23 mouse cellular contexts compared by ENCODE assay signal in genomic region chr14:120469126-120469790, GRCm38 (mm10). TPM values are rescaled to one million over a fixed set of nuclear protein-coding genes. Genes with fewer than 3 reads are reported as not detected.
DNase-seq lines count a peak whose midpoint lies in the region; ATAC-seq lines count a peak whose summit lies in the region.
"Had no signal": no experiment of that assay in that cellular context is flagged by ENCODE, and none has a peak within 500 bp of the region (broad histone marks: within the 10 kb centered on the region; RNA-seq: fewer than 3 reads in every experiment).

No protein-coding gene starts in this region.

- no peaks in the 10 kb centered on the region for H3K4me1 ChIP-seq in heart, embryonic 10.5 days
- H3K4me1 ChIP-seq in kidney, embryonic 15.5 days, result peaks cover 4% of the 10 kb centered on the region; the same call in 1 of the 2 replicates
- H3K4me1 ChIP-seq in forebrain, embryonic 15.5 days, result no peaks in the 10 kb centered on the region
- H3K4me1 ChIP-seq in midbrain, embryonic 10.5 days, result no peaks in the 10 kb centered on the region
- H3K4me1 ChIP-seq: embryonic facial prominence, embryonic 15.5 days; heart, embryonic 13.5 days; midbrain, embryonic 12.5 days had no signal

- H3K4me3 ChIP-seq in heart, embryonic 10.5 days, result no peak overlapping the region
- no peak overlapping the region for H3K4me3 ChIP-seq in kidney, embryonic 15.5 days (replicated peaks)
- H3K4me3 ChIP-seq in forebrain, embryonic 15.5 days, result no peak overlapping the region
- no peak overlapping the region for H3K4me3 ChIP-seq in midbrain, embryonic 10.5 days
- H3K4me3 ChIP-seq: embryonic facial prominence, embryonic 15.5 days; heart, embryonic 13.5 days; midbrain, embryonic 12.5 days had no signal

- H3K36me3 ChIP-seq in heart, embryonic 10.5 days, result no peaks in the 10 kb centered on the region
- no peaks in the 10 kb centered on the region for H3K36me3 ChIP-seq in kidney, embryonic 15.5 days
- H3K36me3 ChIP-seq in forebrain, embryonic 15.5 days, result no peaks in the 10 kb centered on the region
- no peaks in the 10 kb centered on the region for H3K36me3 ChIP-seq in midbrain, embryonic 10.5 days
- H3K36me3 ChIP-seq: embryonic facial prominence, embryonic 15.5 days; heart, embryonic 13.5 days; midbrain, embryonic 12.5 days had no signal

- 83% methylated on average over 14 of the region's 14 CpGs for WGBS in heart, embryonic 10.5 days
- 73% methylated on average over 14 of the region's 14 CpGs for WGBS in kidney, embryonic 15.5 days
- 87% methylated on average over 14 of the region's 14 CpGs for WGBS in forebrain, embryonic 15.5 days
- WGBS in midbrain, embryonic 10.5 days, result 90% methylated on average over 14 of the region's 14 CpGs

- H3K4me2 ChIP-seq in kidney, embryonic 15.5 days, result no peak overlapping the region
- H3K4me2 ChIP-seq in forebrain, embryonic 15.5 days (replicated peaks), result no peak overlapping the region
- H3K4me2 ChIP-seq: embryonic facial prominence, embryonic 15.5 days; heart, embryonic 13.5 days; liver, embryonic 11.5 days; midbrain, embryonic 12.5 days had no signal

- ATAC-seq in kidney, embryonic 15.5 days (replicated peaks; ENCODE audit: low FRiP score), result no peak
- no peak for ATAC-seq in forebrain, embryonic 15.5 days (replicated peaks)
- ATAC-seq: activated CD4-positive, CD25-positive, alpha-beta regulatory T cell, adult 4 months; forebrain, embryonic 14.5 days; hindbrain, postnatal 0 days; intestine, embryonic 16.5 days had no signal

- H3K27me3 ChIP-seq in heart, embryonic 10.5 days (ENCODE audit: insufficient read depth, poor library complexity, severe bottlenecking), result no peaks in the 10 kb centered on the region
- H3K27me3 ChIP-seq in kidney, embryonic 15.5 days, result no peaks in the 10 kb centered on the region
- no peaks in the 10 kb centered on the region for H3K27me3 ChIP-seq in forebrain, embryonic 15.5 days
- H3K27me3 ChIP-seq in midbrain, embryonic 10.5 days (ENCODE audit: low read depth, poor library complexity, severe bottlenecking), result no peaks in the 10 kb centered on the region
- H3K27me3 ChIP-seq: embryonic facial prominence, embryonic 15.5 days; heart, embryonic 13.5 days; midbrain, embryonic 12.5 days had no signal

- H3K27ac ChIP-seq in heart, embryonic 10.5 days, result no peak overlapping the region
- H3K27ac ChIP-seq in kidney, embryonic 15.5 days, result no peak overlapping the region
- H3K27ac ChIP-seq in forebrain, embryonic 15.5 days (replicated peaks), result no peak overlapping the region
- no peak overlapping the region for H3K27ac ChIP-seq in midbrain, embryonic 10.5 days (replicated peaks)
- H3K27ac ChIP-seq: embryonic facial prominence, embryonic 15.5 days; heart, embryonic 13.5 days; hindbrain, postnatal 0 days; midbrain, embryonic 12.5 days had no signal

- H3K9ac ChIP-seq in kidney, embryonic 15.5 days, result no peak overlapping the region
- H3K9ac ChIP-seq in forebrain, embryonic 15.5 days (replicated peaks), result no peak overlapping the region
- H3K9ac ChIP-seq: embryonic facial prominence, embryonic 15.5 days; heart, embryonic 13.5 days; midbrain, embryonic 12.5 days had no signal

- no peaks in the 10 kb centered on the region for H3K9me3 ChIP-seq in heart, embryonic 10.5 days
- H3K9me3 ChIP-seq in kidney, embryonic 15.5 days (replicated peaks), result no peaks in the 10 kb centered on the region
- H3K9me3 ChIP-seq in forebrain, embryonic 15.5 days, result no peaks in the 10 kb centered on the region
- H3K9me3 ChIP-seq in midbrain, embryonic 10.5 days (replicated peaks), result no peaks in the 10 kb centered on the region
- H3K9me3 ChIP-seq: embryonic facial prominence, embryonic 15.5 days; heart, embryonic 13.5 days; midbrain, embryonic 12.5 days had no signal

- DNase-seq in heart, adult 11 months, result peak; percentile 84
- DNase-seq in heart, embryonic 10.5 days (ENCODE audit: low spot score), result no peak
- peak; percentile 22 to 29 for DNase-seq in kidney, postnatal 36 days
- peak; percentile 72 for DNase-seq in adrenal gland, postnatal 14 days
- DNase-seq in midbrain, embryonic 10.5 days (ENCODE audit: low spot score), result no peak
- no peak for DNase-seq in lung, postnatal 25 days (ENCODE audit: low spot score)
- DNase-seq: B cell, adult 2 months; cerebellum, adult 8-10 months; heart, adult 18-20 months; heart, postnatal 14 days; layer of hippocampus, postnatal 36 days; lung, adult 18-20 months; lung, postnatal 10 days had no signal

RNA-seq across cellular contexts. Expression of gene Rap2a, which starts 9.0 kb away (rescaled TPM):
- polyA plus RNA-seq in heart, embryonic 10.5 days (2016; fragmentation: Nextera tagmentation; extraction: Ambion mirVana), result 11.7 and 12.9 TPM in 2 replicates
- polyA plus RNA-seq in kidney, embryonic 15.5 days (2015; fragmentation: Nextera tagmentation; extraction: Ambion mirVana), result 14.6 and 16.2 TPM in 2 replicates
- total RNA-seq in adrenal gland, postnatal 14 days (2021), result 21.2 and 22.0 TPM in 2 replicates
- polyA plus RNA-seq in forebrain, embryonic 15.5 days (2015; fragmentation: Nextera tagmentation; extraction: Ambion mirVana), result 26.9 and 27.4 TPM in 2 replicates
- 7.8 and 11.3 TPM in 2 replicates for polyA plus RNA-seq in midbrain, embryonic 10.5 days (2016; fragmentation: Nextera tagmentation; extraction: Ambion mirVana)

Comparison
In these comparisons a context has a peak if more than half of its experiments do, and no peak if none do; other contexts are left out.
1. DNase-seq: peak in heart, adult 11 months (single experiment), kidney, postnatal 36 days (2 of 2) and adrenal gland, postnatal 14 days (single experiment); none in heart, embryonic 10.5 days (single experiment), midbrain, embryonic 10.5 days (single experiment) and lung, postnatal 25 days (single experiment).